Mouse (Mus musculus) megakaryocyte-erythroid progenitor cell, adult 5 weeks (primary cell): ENCODE data around the gene Snrnp35. TPM values are rescaled to one million over a fixed set of nuclear protein-coding genes. Genes with fewer than 3 reads are reported as not detected.

ENCODE experiments used
- polyA plus RNA-seq: library from polyadenylated mRNA; stranded (reverse); fragments of >175 nt; gene quantifications from 2 replicates; pipeline ENCODE4 v1.2.3, GENCODE M21; 2012

Snrnp35 gene
- polyA plus RNA-seq = 18.1 and 20.6 TPM in 2 replicates

GRCm38 (mm10) chr5:124482966-124483654 is at the start of gene Snrnp35:
Gene Snrnp35, plus strand, starts transcription at chr5:124483134.

GRCm38 (mm10) chr5:124439447-124440093 is 43.4 kb upstream of the Snrnp35 start, which contains the start of gene Kmt5a:
Gene Kmt5a, plus strand, starts transcription at chr5:124439930.

GRCm38 (mm10) chr5:124530655-124531582 is 48.0 kb downstream of the Snrnp35 start, which contains the start of gene Rilpl1:
Gene Rilpl1, minus strand, starts transcription at chr5:124531391.

GRCm38 (mm10) chr5:124540383-124540786 is 57.5 kb downstream of the Snrnp35 start, which contains the start of gene Tmed2:
Gene Tmed2, plus strand, starts transcription at chr5:124540695.

Other genes starting within 250 kb of the Snrnp35 start
- 30.5 and 38.8 TPM in 2 replicates for gene Pitpnm2, start 233.4 kb upstream of the Snrnp35 start, polyA plus RNA-seq
- gene Mphosph9, start 155.2 kb upstream of the Snrnp35 start, polyA plus RNA-seq = 2.7 and 3.5 TPM in 2 replicates
- gene 2810006K23Rik, start 155.0 kb upstream of the Snrnp35 start, polyA plus RNA-seq = 5.5 and 6.2 TPM in 2 replicates
- 205 and 224 TPM in 2 replicates for gene Cdk2ap1, start 120.1 kb upstream of the Snrnp35 start, polyA plus RNA-seq
- gene Sbno1, start 57.1 kb upstream of the Snrnp35 start, polyA plus RNA-seq = 10.8 and 18.2 TPM in 2 replicates
- gene Kmt5a, start 43.2 kb upstream of the Snrnp35 start, polyA plus RNA-seq = 247 and 284 TPM in 2 replicates
- gene Rilpl2, start 4.8 kb upstream of the Snrnp35 start, polyA plus RNA-seq = 93.7 and 113 TPM in 2 replicates
- gene Rilpl1, start 48.3 kb downstream of the Snrnp35 start, polyA plus RNA-seq = 3.4 TPM in 2 replicates
- 180 and 193 TPM in 2 replicates for gene Tmed2, start 57.6 kb downstream of the Snrnp35 start, polyA plus RNA-seq
- gene Ddx55, start 69.7 kb downstream of the Snrnp35 start, polyA plus RNA-seq = 19.5 and 23.3 TPM in 2 replicates
- gene Eif2b1, start 96.0 kb downstream of the Snrnp35 start, polyA plus RNA-seq = 7.8 and 9.1 TPM in 2 replicates
- gene Gtf2h3, start 96.0 kb downstream of the Snrnp35 start, polyA plus RNA-seq = 1.4 and 2.4 TPM in 2 replicates
- 10.7 and 11.8 TPM in 2 replicates for gene Atp6v0a2, start 145.4 kb downstream of the Snrnp35 start, polyA plus RNA-seq
- 0.01 TPM in 1 of 2 replicates, not detected in the other for gene Dnah10, start 242.0 kb downstream of the Snrnp35 start, polyA plus RNA-seq